Mouse (Mus musculus): Measurements from ENCODE around the gene Emc4.

Gene Emc4

GRCm38 (mm10) chr2:112337211-112337610, 30.6 kb downstream of the Emc4 start:
- no peak for DNase-seq (ENCODE audit: low spot score)

- DNase-seq (ENCODE audit: low spot score), result no peak
Measured at GRCm38 (mm10) chr2:112332051-112332898, 35.6 kb downstream of the Emc4 start.

GRCm38 (mm10) chr2:112328069-112328777, 39.6 kb downstream of the Emc4 start:
- DNase-seq (ENCODE audit: low spot score), result no peak

- no peak for DNase-seq (ENCODE audit: low spot score)
Measured at GRCm38 (mm10) chr2:112318905-112319304, 48.9 kb downstream of the Emc4 start.

- DNase-seq (ENCODE audit: low spot score), result no peak
Measured at GRCm38 (mm10) chr2:112318227-112318626, 49.6 kb downstream of the Emc4 start.

- no peak for DNase-seq (ENCODE audit: low spot score)
Measured at GRCm38 (mm10) chr2:112315638-112316037, 52.2 kb downstream of the Emc4 start.

Measured in testis, postnatal 10 days (tissue).